Mouse (Mus musculus) monocyte, adult 5-6 weeks (primary cell): ENCODE data around the gene RPS10-NUDT3. TPM values are rescaled to one million over a fixed set of nuclear protein-coding genes. Genes with fewer than 3 reads are reported as not detected.

Experiments
- ATAC-seq: fragments of 153-309, 156-312 bp; replicated peaks from 2 replicates; pipeline ENCODE4 v1.8.0; 2017; ENCODE audit warnings: mild to moderate bottlenecking; ENCODE audit not compliant: low TSS enrichment, insufficient number of reproducible peaks, severe bottlenecking, poor library complexity, low FRiP score
- total RNA-seq: library from RNA; stranded (forward); fragments of 200-1000, 200-491, 200-594 nt; gene quantifications from 3 replicates; pipeline ENCODE4 v1.2.3, GENCODE M21; 2017

Gene RPS10-NUDT3
- total RNA-seq, 1 experiment from 2014 or later: not detected

DNA sequence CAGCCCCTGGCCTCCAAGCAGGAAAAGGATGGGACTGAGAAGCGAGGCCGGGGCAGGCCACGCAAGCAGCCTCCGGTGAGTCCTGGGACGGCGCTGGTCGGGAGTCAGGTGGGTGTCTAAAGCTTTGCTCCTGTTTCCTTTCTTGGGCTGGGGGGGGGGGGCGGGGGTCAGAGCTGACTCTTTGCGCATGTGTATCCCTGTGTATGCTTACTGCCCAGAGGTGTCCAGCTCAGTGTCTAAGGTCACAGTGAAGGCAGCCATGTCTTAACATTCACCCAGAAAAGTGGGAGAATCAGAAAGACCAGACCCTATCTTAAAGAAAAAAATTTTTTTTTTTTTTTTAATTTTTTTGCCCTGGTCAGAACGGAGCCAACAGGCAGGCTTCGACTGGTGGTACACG lies 75.4 kb downstream of the RPS10-NUDT3 start:
- ATAC-seq: no peak

DNA sequence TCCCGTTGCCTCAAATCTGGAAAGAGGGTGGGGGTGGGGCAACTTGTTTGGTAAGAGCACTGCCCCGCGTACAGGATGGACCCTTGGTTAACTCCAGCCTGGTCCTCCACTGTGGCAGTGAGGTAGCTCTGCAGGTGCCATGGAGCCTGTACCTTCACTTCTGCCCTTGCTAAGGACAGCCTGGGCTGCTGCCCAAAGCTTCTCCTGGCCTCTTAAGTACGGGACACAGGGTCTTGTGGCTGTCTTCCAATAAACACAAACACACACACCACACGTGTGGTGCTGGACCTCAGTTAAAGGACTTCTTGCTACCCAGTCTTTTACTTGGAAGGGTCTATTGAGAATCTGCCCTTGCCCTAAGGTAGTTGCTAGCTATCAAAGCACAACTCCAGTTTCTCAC lies 76.2 kb downstream of the RPS10-NUDT3 start:
- no peak for ATAC-seq

DNA sequence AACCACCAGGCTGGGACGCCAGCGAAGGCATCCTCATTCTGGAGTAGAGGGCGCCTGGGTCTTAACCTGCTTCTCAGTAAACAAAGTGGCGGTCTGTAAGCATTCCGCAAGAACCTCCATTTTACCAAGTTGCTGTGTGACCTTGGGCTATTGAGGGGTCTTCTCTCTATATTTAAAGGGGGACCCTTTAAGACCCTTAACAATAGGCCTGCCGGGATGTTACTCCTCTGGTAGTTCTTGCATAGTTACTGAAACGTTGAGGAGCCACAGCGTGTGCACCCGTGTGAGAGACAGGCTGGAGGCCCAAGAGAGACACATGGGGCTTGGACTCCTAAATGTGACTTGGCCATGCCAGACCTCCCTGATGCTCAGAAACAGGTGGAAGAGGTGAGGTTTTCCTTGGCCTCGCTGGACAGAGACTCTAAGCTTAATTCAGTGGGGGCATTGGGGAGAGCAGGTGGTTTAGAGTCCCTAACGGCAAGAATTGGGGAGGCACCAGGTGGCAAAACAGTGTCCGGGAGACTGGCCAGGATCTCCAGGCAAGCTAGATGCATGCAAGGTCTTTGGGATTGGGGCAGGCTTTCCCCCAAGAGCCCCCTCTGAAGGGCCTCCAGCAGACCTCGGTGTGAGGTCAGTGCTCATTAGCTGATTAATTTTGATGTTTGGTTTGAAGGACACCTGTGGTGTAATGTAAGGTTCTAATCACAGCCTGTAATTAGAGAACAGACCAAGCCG lies 76.9 kb downstream of the RPS10-NUDT3 start:
- no peak for ATAC-seq

DNA sequence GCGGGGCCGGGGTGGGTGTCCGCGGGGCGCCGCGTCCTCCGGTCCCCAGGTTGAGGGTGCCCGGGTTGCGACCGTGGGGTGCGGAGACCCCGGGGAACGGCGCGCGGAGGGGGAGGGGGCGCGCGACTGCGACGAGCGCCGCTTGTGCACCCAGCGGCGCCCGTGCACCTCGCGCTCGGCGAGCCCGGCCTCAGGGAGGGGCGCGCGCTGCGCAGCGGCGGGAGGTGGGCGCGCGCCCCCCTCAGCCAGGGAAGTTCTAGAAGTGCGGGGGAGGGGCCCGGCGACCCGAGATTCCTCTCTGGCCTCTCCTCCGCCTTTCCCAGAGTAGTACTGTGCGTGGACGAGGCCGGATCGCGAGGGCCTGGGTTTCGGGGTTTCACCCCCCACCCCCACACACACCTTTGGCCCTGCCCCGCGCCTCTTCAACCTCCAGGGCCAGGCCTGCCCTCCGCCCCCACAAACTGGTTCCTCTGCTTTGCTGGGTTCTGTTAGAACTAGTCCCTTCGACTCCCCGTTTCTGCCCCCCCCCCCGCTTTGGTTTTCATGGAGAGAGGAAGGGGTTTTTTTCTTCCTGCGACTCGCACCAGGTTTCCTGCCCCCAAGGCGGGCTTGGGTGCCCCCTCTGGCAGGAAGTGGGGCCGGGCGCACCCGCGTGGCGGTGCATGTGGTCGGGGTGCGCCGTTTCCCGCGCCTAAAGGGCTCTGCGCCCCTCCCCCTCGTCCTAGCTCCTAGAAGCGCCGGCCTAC lies 77.7 kb downstream of the RPS10-NUDT3 start:
- ATAC-seq: no peak

DNA sequence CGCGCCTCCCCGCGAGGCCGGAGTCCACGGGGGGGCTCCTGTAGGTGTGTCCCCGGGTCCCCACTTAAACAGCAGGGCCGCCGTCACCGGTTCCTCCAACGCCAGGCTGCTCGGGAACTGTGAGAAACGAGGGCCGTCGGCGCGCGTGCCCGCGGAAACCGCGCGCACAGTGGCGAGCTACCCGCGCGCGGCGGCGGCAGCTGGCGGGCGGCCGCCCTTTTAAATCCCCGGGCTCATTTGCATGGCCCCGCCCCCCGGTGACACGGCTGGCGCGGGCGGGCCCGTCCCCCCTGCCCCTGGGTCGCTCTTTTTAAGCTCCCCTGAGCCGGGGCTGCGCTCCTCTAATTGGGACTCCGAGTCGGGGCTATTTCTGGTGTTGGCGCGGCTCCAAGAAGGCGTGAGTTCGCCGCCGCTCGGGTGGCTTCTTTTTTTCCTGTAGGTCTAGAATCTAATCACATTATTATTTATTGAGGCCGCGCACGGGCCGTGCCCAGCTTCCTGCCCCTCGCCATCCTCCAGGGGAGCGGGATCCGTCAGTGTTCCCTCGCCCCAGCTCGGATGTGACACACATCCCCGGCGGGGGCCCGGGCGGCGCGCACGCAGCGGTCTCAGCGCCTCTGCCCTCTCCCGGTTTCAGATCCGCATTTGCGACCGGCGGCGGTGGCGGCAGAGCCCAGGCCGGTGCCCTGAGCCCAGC lies 78.6 kb downstream of the RPS10-NUDT3 start, which contains the start of gene Hmga1:
Gene Hmga1 (plus strand): TSS at position 183 of the 697 bp plus-strand sequence.
- ATAC-seq: no peak

DNA sequence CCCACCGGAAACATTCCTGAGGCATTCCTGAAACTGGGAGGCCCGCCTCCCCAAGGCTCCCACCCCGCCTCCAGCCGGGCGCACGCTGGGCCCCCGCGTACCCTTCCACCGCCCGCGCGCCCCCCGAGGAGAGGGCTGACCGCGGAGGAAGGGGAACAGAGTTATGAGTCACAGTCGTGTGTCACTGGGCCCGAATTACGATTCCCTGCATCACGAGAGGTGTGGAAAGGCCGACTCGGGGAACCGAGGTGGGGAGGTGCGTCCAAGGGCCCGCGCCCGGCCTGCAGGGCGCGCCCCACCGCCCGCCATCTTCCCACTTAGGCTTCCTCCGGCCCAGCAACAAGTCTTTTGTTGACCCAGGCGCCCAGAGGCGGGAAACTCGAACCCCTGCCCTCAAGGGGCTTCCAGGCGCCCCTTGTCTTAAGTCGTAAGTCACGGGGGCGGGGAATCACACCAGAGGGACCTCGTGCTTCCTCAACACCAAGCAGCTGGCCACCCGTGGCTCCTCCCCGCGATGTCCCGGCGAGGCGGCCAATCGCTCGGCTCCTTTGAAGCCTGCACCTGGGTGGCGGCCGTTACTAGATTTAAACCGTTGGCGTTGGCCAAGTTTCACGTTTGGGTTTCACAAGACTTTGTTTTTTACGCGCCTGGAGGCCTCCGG lies 79.4 kb downstream of the RPS10-NUDT3 start:
- ATAC-seq: peak; percentile 54

DNA sequence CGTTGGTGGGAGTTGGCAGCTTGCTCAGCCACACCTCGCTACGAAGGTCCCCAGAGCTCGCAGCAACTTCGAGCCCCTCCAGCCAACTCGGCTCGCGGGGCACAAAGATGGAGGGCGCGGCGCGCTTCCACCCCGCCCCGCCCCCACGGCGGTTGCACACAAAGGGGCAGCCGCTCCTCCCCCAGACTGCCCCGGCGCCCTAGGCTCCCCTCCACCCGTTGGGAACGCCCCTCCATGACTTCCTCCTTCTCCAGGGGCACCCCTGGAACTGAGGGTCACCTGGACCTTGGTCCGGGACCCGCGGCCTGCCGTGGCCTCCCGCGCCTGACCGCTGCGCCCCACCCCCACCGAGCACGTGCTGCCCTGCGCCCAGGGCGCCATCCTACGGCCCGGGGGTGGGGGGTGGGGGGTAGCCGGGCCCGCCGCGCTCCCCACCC lies 79.9 kb downstream of the RPS10-NUDT3 start:
- ATAC-seq: peak; percentile 40

DNA sequence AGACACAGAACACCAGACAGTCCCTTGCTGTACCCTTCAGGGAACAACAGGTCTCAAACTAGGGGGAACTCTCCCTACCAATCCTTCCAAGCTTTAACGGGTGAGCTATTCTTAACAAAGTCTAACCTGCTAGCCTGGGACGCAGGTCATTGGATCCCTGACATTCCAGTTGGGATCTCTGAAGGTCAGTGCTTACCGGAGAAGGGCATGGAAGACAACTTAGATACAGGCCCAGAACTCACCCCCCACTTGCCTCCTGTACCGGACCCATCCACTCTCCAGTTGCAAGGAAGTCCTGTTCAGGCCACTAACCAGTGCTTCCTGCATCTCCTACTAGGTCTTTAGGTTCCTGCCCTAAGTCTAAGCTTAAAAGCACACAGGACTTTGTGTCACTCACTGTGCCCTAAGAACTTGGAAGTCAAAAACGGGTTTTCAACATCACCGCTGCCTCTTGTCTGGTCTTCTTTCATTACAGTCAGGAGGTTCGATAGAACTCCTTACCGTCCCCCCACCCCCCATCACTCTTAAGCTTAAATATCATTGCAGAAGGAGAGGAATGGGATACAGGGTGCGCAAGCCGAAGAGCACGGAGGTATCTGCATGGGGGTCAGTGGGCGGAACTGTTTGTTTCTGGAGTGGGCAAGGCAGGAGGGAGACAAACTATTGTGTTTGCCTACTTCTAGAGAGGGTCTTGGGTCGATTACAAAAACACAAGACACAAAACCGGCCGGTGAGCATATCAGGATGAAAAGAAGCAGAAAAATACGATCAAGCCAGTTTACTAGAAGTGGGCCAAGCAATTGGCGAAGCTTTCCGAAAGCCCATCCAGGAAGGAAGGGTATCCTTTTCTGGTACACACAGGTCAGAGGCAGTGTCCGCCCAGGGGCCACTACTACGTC lies 80.7 kb downstream of the RPS10-NUDT3 start:
- ATAC-seq: no peak

DNA sequence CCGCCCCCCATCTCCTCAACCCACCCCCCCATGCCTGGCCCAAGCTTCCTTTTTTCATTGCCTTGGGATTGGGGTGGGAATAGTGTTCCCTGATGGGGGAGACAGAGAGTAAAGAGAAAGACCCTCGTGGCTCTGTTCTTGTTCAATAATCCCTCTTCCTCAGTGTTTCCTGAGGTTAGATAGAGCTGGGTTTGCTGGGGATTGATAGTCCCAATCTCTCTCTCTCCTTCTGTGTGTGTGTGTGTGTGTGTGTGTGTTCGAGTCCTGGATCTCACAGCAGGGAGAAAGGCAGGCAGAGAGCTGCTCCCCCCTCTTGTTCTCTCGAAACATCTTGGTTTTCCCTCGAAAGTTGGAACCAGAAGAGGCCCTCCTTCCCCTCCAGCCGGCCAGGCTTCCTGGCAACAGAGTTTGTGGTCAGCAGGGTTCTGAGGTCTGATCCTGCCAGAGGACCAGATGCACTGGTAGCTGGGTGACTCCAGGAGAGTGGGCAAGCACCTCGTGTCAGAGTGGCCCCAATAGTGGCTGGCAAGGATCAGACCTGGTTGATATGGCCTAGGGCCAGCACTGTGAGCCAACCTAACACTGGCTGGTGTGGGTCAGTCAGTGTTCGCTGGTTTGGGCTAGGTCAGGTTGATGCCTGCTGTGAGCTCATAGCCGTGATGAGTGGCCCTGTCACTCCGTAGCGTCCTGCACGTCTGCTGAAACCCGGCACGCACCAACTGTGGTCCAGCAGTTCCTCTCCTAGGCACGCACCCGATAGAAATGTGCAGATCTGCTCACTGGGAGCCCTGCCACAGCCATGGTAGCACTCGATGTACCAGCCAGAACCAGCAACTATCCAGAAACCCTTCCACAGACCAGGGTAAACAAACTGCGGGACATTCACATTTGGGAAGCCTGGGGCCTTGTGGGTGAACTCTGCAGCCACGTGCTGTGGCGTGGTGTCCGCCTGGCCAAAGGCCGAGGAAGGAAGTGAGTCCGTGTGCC lies 82.5 kb downstream of the RPS10-NUDT3 start:
- no peak for ATAC-seq

DNA sequence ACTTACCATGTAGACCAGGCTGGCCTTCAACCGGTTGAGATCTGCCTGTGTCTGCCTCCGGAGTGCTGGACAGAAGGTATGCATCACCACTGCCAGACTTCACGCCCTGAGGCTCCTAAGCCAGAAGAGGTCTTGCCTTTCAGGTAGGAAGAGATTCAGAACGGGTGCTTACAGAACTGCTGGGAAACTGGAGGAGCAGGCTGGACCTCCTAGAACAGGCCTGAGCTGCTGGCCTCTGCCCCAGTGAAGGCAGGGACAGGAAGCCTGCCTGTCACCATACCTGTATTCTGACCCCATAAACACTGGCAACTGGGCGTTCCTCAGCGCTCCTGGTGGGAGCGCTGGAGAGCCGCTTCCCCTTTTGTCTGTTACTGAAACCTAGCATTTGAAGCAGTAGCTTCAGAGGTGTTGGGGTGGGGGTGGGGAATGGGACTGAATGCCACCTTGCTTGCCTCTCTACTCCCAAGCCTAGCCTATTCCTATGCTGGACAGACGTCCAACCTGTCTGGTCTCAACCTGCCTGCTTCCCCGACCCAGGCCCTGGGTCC lies 83.6 kb downstream of the RPS10-NUDT3 start:
- no peak for ATAC-seq

DNA sequence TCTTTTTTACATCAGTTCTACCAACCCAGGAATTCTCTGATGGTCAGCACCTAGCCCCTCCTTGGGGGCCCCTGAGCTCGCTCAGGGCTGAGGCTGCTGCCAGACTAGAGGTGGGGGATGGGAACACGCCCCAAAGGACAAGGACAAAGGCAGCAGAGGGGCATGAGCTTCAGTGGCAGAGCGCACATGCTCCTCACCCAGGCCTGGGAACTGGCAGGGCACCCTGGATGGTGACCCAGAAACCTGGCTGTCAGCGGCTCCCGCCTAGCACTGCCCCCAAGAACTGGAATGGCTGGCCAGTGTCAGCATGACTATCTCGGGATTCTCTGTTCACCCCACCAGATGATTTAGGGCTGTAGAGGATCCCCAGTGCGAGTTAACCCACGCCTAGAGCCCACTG lies 85.8 kb downstream of the RPS10-NUDT3 start:
- no peak for ATAC-seq

DNA sequence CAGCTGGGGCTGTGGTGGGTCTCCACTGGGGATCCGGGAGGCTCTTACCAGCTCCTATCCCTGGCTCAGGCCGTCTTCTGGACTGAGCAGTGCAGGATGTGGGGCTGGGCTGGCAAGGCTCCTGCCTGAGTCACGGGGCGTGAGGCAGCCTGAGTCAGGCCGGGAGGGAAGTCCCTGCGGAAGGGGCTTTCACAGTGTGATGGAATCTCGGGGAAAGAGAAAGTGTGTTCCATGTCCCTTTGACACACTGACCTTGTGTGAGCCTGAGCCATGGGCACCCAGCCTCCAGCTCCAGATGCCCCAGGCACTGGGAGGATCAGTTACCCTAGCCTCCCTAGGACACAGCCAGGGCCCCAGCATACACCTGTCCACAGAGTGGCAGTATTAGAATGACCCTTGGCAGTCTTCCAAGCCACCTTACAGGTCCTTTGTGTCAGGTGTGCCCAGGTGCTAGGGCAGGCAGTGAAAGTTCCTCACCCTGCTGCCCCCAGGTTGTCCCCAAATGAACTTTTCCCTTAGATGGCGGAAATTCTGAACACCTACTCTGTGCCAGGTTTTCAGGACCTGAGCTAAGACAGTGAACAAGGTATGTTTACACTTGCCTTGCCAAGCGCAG lies 87.7 kb downstream of the RPS10-NUDT3 start:
- ATAC-seq: peak; percentile 27; the same call in 1 of the 2 replicates

DNA sequence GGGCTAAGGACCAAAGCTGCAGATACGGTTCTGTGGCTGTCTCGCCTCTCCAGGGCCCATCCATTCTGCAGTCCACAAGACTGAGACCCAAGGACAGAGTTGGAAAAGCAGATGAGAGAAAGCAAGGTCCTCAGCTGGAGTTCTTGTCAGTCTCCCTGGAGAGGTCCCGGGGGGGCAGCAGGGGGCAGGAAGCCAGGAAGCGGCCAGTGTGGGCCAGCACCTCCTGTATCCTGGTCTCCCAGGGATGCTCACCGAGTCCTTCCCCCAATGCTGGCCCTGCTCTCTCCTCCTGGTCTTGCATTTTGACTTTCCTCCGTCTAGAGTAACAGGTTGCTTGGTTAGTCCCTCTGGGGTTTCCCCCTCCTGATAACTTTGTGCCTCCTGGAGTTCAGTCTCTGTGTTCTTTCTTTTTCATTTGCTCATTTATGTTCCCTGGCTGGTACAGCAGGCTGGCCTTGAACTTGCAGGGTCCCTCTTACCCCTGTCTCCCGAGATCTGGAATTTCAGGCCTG lies 88.4 kb downstream of the RPS10-NUDT3 start:
- no peak for ATAC-seq

DNA sequence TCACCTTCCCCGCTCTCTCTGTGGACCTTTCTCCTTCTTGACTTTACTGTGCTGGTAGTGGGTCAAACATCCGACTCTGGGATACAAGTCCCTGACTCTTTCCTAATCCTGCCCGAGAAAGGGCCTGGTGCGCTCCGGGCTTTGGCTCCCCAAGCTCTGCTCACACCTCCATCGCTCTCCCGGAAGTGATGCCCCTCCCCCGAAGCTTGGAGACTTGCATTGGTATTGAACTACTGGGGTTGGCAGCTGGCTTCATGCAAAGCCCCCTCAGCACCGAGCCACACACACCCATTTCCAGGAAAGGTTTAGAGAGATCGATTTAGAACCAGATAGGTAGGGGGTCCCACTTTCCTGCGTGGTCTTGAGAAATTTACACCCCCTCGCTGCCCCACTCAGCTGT lies 89.0 kb downstream of the RPS10-NUDT3 start:
- no peak for ATAC-seq

DNA sequence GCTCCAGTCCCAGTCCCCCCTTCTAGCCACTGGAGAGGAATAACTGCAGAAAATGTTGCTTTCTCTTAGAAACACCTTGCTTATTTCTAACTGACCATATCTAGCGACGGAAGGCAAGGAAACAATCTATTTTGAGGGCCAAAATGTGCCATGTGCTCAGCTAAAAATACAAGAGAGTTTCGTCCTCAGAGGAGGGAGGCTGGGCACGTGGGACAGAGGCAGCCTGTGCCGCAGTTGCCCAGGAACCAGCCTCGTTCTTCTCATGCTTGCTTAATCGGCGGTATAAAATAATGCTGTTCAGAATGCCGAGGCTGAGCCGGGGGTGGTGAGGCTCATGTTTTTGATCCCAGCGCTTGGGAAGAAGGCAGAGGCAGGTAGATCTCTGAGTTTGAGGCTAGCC lies 90.5 kb downstream of the RPS10-NUDT3 start:
- no peak for ATAC-seq

DNA sequence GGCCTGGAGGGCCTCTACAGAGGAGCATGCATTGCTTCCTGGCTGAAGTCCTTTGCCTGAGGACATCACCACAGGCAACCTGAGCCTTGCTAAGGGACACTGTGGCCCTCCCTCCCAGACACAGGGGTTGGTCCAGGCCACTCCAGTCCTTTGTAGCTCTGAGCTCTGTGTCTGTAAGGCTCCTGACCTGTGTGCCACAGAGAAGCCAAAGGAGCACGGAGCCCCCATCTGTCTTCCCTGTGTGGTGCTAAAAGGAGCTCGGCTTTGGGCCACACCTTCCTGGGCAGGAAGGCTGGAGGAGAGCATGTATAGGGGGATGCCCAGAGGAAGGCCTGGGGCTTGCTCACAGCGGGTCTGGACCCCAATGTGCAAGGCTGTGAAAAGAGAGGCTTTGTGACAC lies 93.0 kb downstream of the RPS10-NUDT3 start:
- ATAC-seq: no peak
